Mouse (Mus musculus) thymus, adult 2 months (tissue): ENCODE results near the gene Ccdc85b.

Experiments used
- CTCF ChIP-seq: fragments of 200-500 bp; IDR thresholded peaks from 2 replicates; pipeline ENCODE4 v1.5.1; 2012; ENCODE audit warnings: mild to moderate bottlenecking, control low read depth, low read length, moderate library complexity, borderline replicate concordance; ENCODE audit not compliant: control insufficient read depth, poor library complexity, insufficient read depth; ENCODE audit errors: extremely low read depth
- POLR2A ChIP-seq: fragments of 200-500 bp; IDR thresholded peaks from 2 replicates; pipeline ENCODE4 v1.6.1; 2012; ENCODE audit warnings: mild to moderate bottlenecking, low read length, control low read depth, moderate library complexity; ENCODE audit not compliant: control insufficient read depth, poor library complexity, insufficient read depth; ENCODE audit errors: extremely low read depth

DNA sequence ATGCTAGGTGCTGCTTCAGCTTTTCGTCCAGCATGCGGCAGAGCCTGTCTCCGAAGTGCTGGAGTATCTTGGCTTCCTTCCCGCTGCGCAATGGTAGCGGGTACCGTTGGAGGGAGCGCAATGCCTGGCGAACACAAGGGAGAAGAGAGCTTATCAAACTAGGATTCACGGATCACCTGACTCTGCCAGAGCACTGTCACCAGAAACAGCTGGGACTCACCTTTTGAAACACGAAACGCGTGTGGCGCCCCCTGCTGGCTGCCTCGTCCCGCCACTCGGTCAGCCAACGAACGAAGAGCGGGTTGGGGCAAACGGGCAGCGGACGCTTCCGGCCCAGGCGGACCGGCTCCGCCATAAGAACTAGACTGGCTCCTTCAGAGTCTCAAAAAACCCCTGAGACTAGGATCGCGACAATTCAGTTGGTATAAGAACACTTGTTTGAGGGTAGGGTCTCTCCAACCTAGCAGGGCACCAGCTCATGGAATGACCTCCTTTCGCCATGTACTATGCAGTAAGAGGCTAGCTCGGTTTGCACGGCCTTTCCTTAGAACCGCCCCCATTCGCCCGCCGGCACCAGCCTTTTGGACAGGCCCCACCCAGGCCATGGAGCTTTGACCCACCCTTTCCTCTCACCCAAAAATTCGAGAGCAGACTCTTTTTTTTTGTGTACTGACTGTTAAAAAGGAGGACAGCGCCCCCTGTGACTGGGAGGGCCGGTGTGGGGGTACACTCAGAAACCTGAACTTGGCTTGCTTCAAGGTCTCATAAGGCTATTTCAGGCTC is 30.3 kb upstream of the Ccdc85b start, which contains the start of gene Mus81:
- peak; percentile 99 for TF ChIP-seq CTCF
- peak; percentile 31; the same call in 1 of the 2 replicates for TF ChIP-seq POLR2A
